Mouse (Mus musculus): ENCODE measurements around the gene Ceacam16.

DNA sequence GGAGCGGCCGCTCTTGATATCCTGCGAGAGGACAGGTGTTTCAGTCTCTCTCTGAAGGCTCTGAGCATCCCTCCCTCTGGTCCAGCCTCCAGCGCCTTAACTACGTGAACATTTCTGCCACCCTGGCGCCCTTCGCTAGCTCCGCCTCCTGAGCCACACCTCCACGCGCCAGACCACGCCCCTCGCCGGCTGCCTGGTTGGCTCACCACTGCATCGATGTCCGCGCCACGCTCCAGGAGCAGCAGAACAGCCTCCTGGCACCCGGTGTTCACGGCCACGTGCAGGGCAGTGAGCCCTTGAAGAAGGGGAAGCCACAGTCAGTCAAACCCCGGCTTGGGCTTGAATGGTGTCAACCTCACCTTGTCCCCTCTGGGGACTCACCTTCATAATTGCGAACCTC is 50.0 kb downstream of the Ceacam16 start:
- TF ChIP-seq POLR2A (IDR thresholded peaks at IDR 0.05; ENCODE audit: low read depth, low read length) (no peak), CTCF (conservative IDR thresholded peaks at IDR 0.05; ENCODE audit: insufficient read depth, insufficient read length, low read depth, low read length) (no peak)

All from kidney, adult 2 months (tissue).